Mouse (Mus musculus) spleen, postnatal 14 days (tissue): ENCODE results near the gene Tle2.

Source experiments
- DNase-seq, 2 experiments: peaks; one replicate each; pipeline ENCODE4 v3.0.0; 2021 to 2022; ENCODE audit warnings: low spot score in 2 of 2

The Tle2 gene

DNA sequence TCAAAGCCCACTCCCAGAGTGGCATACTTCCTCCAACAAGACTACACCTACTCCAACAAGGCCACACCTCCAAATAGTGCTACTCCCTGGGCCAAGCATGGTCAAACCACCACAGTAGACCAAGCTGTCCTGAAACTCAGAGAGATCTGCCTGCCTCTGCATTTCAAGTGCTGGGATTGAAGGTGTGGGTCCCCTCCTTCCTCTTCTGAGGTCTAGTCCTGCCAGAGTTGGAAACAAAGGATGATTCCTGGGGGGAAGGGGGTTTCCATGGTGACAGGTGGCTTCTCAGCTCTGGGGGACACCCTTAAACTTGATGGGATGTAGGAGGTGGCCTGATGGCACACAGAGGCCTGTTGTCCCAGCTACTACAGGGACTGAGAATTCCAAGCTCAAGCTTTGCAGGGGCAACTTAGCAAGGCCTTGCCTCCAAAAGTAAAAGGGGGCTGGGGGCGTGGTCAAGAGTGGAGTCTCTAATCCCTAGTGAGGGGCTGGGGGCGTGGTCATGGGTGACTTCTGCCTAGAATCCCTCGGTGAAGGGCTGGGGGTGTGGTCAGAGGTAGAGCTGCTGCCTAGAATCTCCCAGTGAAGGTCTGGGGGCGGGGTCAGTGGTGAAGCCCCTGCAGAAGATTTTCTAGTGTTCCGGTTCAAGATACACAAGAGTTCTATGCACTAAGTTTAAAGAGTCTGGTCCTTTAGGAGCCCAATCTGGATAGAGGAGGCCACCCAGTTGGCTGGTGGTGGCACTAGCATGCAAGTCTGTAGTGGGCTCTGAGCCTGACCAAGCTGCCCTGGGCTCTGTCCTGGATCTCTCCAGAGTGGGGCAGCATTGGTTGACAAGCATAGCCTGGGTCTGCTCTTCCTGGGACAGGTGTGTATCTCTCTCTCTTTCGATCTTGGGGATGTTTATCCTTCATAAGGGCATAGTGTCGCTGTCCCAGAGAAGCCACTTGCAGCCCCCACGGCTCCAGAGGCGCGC, at the start of gene Tle2:
Gene Tle2 (plus strand): TSS at position 481 of the 976 bp plus-strand sequence.
- no peak for DNase-seq

DNA sequence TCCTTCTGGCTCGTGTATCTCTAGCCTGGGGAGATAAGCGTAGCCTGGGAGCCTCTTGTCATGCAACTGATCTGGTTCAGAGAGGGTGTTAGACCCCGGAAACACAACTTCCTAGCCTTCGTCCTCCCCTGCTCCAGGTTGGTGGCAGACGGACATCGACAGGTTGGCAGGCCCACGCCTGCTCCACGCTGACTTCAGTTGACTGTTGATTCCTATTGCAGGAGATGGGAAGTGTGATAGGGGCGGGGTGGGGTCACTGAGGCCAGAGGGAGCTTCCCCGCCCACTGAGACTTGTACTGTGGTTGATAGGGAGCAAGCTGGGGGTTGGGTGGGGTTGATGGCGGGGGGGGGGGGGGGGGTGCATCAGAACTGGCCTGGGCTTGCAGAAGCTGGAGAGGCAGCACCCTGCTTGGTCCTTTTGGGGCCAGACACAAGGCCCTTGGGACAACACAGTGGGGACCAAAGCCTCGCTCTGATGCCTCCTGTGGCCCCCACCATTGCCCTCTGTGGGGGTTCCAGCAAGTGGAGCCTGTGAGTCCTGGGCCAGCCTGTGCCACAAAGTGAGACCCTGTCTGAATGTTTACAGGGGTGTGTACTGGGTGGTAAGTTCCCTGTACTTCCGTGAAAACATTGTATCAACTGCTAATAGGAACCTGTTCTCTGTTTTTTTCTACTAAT, 49.2 kb upstream of the Tle2 start:
- DNase-seq = no peak

- peak; percentile 80 to 90 for DNase-seq
These were observed 47.6 kb upstream of the Tle2 start for GRCm38 (mm10) chr10:81526779-81527178.

DNA sequence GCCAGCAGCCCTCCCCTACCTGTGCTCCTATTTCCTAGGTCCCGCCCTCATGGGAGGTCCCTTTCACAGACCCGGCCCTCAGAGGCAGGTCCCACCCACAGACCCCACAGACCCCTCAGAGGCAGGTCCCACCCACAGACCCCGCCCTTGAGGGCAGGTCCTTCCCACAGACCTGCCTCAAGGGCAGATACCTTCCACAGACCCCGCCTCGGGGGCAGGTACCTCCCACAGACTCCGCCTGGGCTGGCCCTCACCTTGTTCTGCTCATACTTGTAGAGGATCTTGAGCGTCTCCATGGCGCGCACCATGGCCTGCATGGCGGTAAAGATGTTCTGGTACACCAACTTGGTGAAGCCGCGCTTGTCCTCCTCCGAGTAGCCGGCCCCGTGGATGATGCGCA, 39.5 kb upstream of the Tle2 start:
- no peak for DNase-seq

GRCm38 (mm10) chr10:81536734-81537133, 37.6 kb upstream of the Tle2 start:
- no peak for DNase-seq

DNA sequence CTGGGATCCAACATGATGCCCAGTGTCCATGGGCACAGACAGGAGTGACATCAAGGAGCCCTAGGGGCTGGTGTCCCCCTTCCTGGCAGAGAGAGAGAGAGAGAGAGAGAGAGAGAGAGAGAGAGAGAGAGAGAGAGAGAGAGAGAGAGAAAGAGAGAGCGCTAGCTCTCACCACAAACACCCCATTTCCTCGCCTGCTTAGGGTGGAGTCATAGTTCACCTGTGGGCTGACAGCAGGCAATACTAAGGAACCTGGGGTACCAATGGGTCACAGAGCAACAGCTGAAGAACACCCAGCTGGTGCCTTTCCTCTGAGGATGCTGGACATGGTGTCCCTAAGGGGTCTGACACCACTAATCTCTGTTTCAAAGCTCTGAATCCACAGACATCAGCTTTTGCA, 36.9 kb upstream of the Tle2 start:
- no peak for DNase-seq

DNA sequence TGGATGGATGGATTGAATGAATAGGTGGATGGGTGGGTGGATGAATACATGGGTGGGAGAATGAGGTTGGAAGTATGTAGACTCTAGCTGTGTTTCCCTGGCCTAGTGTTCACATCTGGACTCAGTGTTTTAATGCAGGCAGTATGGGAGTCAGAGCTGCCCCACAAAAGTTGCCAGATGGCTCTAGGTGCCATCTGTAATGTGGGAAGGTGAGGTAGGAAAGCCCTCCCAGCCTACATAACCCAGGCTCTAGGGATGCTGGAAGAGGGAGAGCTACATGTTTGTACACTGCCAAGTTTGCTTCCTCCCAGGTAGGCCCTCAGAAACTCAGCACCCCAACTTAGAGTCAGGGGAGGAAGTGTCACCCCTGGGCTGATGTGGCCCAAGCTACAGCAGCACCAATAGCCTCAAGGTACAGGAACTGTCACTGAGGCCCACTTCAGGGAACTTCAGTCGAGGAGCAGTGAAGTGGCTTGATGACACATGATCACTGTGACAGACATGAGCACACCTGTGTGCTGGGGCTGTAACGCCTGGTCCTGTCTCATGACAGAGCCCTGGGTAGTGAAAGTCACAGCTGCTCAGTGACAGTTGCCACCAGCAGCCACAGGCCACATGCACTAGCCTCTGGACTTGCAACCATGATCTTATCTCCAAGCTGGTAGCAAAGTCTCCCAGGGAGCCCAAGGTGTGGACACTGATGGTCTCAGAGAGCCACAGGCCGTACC, 35.9 kb upstream of the Tle2 start:
- no peak for DNase-seq

- no peak for DNase-seq
These were observed 33.0 kb upstream of the Tle2 start for GRCm38 (mm10) chr10:81541363-81541762.

- DNase-seq = no peak
These were observed 32.6 kb upstream of the Tle2 start for GRCm38 (mm10) chr10:81541803-81542202.

DNA sequence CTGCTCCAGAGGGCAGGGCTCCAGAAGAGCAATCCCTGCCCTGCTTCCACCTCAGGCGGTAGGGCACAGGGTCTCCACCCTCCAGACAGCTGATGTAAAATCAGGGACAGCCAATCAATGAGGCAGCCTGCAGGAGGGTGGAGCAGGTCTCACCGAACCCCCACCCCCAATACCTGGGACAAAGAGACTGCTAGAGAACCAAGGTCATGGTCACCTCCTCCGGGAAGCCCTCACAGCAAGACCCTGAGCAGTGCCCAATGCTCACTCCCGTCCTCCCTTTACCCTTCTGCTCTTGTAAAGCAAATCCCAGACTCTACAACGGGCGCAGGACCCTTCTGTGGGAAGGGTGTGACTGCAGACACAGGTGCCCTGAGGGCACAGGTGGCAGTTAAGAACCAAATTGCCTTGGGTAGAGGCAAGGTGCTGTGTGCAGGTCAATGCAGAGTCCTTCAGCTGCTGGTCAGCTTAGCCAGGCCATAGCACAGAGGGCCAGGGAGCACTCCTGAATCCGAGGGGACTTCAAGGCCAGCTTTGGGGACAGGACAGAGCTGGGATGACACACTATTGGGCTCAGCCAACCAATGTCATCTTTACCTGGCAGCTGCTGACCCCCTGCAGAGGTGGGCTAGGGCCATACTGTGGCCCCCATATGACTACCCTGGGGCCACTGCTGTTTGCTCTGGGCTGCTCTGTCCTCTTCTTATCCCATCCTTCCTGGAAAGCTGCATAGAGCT, 31.5 kb upstream of the Tle2 start:
- DNase-seq = no peak

- no peak for DNase-seq
These were observed 30.7 kb upstream of the Tle2 start for GRCm38 (mm10) chr10:81543633-81544032.

DNA sequence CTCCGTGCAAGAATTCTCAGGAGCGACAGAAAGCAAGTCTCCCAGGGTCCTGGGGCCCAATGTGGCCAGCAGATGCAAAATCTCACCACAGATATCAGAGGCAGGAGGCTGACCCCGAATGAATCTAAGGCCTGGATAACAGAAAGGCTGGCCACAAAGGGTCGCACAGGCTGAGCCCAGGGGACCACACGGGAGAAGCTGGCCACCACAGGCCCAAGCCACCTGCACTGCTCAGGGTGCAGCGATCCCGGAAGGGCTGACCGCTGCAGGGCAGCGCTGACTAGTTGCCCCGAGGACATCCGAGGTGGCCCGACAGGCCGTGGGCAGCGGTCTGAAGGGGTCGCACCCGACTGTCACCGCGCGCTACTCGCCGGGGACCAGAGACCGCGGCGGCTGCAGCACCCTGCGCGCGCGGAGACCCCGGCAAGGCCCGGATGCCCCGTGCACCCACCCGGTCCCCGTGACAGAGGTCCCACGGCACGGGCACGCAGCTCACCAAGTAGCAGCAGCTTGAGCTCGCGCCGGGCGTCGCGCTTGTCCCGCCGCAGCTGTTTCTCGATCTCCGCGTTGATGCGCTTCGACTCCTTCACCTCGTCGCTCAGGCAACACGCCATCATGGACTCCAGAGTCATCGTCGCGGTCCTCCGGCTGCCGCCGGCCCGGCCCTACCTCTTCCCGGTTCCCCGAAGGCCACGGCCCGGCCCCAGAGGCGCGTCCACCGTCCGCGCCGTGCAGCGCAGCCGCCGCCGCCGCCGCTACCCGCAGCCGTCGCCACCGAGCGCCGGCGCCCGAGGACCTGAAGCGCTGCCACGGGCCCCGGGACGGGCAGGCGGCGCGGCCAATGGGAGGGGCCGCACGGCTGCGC, 29.8 kb upstream of the Tle2 start:
- no peak for DNase-seq

GRCm38 (mm10) chr10:81545161-81545747, 29.1 kb upstream of the Tle2 start, which contains the start of gene Gna11:
Gna11 (minus strand) TSS chr10:81545190.
- peak; percentile 99 for DNase-seq

DNA sequence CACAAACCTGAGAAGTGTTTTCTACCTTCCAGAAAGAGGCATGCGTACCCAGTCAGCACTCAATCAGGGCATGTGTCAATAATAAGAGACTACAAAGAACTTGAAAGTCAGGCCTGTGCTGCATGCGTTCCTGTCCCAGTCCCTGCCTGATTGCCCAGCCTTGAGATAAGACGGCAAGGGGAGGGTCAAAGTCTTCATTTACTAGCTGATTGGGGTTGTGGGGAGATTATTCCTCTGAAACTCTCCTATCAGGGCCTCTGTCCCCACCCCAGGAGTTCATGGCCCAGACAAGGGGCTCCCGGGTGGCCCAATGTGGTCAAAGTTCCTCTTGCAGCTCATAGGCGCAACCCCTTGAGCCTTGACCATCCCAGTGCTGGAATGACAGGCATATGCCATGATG, 28.0 kb upstream of the Tle2 start:
- no peak for DNase-seq

- DNase-seq = no peak
These were observed 27.4 kb upstream of the Tle2 start for GRCm38 (mm10) chr10:81546788-81547571.

DNA sequence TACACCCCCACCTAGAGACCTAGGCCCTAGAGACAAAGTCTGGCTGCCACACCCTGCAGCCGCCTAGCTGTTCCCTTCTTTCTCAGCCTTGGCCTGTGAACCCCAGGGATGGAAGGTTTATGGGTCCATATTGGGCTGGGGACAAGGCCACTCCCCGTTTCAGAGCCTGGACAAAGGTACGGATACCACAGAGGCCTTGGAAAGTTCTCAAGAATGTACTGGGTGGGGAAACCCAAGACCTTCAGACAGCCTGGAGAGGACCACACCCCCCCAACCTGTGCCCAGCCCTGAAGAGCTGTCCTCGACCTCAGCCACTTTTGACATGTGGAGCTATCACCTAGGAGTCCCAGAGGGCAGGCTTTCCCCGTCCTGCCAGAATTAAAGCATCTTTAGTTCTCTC, 25.4 kb upstream of the Tle2 start:
- DNase-seq = no peak

DNA sequence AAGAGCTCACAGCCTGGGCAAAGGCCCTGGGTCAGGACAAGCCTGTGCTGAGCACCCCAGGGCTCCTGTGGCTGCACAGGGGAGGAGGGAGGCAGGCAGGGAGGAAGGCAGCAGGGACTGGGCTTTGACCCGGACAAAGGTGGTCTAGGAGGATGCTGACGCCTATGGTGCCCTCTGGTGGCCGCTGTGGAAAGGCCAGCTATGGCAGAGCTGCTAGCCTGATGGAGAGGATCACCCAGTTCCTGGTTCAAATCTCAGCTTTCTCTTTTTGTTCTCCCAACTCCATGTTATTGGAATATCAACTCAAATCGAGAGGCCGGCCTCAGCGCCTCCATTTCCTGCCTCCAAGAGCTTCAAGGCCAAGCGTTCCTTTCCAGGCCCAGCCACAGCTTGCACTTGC, 24.1 kb upstream of the Tle2 start:
- peak; percentile 61 to 77 for DNase-seq

DNA sequence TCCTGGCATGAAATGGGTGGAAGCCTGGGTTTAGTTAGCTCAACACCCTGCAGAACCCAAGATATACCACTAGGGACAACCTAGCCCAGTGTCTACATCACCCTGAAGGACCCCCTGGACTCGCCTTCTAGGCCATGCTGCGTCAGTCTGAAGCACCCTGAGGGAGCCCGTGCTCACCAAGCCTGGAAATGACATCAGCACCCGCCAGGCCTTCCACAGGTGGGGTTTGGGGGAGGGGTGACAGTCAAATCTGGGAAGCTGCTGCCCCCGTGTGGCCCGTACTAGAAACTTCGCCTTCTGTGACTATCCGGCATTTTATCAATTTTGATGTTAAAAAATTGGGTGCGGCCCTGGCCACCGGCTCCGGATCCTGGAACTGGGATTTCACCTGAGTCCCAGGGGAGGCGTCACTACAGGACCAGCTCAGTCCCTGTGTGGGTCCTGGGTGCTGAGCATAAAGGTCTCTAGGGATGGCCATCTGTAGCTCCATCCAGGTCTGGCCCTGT, 22.7 kb upstream of the Tle2 start:
- DNase-seq = peak; percentile 57 to 67

DNA sequence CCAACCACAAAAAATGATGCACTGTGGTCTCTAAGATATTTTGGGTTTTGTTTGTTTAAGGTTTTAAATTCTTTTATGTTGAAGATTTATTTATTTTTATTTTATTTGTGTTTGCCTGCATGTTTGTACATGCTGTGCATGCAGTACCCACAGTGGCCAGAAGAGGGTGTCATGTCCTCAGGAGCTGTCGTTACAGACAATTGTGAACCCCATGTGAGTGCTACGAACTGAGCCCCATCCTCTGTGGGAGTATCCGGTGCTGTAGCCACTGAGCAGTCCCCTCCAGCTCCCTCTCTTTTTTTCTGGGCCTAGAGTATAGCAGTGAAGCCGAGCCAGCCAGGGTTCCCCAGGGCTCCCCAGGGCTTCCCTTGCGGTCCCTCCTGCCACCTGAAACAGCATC, 21.1 kb upstream of the Tle2 start:
- peak in 1 of 2 experiments; percentile 54 for DNase-seq
